Mouse (Mus musculus) cerebellum, postnatal 14 days (tissue): ENCODE measurements at regions not wholly inside any gene's neighbourhood (a gene's known extent, or its start where the extent isn't known, plus 50 kb on each side); places are given as distances from the start of the nearest gene placed in this dataset.
A peak's percentile ranks its signal among the peaks of the same experiment; 100 is the strongest.

Source experiments
- DNase-seq, 2 experiments: peaks; one replicate each; pipeline ENCODE4 v3.0.0; 2021; ENCODE audit warnings: mixed read lengths in 2 of 2

- DNase-seq, result no peak
Observed at GRCm38 (mm10) chr3:56302346-56303185, 119.1 kb upstream of the Nbea start.

DNA sequence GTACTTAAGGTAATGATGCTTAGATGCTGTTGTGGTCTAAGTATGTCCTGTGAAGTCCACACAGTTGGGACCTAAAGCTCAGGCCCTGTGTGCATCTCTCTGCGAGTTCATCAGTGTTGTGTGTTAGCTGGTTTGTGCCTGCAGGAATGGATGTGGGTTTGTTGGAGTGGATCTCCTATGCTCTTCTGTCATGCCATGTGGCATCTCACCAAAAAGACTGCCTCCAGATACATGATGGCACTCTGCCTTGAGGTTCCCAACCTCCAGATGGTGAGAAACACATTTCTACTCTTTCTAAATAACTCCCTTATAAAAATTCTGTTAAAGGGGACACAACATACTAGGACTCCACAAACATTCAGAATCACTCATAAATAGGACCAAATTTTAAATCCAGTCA lies 117.3 kb upstream of the Nbea start:
- DNase-seq, result peak; percentile 83 to 88

GRCm38 (mm10) chr3:56295578-56295977 lies 112.1 kb upstream of the Nbea start:
- DNase-seq, result peak in 1 of 2 experiments; percentile 8

DNA sequence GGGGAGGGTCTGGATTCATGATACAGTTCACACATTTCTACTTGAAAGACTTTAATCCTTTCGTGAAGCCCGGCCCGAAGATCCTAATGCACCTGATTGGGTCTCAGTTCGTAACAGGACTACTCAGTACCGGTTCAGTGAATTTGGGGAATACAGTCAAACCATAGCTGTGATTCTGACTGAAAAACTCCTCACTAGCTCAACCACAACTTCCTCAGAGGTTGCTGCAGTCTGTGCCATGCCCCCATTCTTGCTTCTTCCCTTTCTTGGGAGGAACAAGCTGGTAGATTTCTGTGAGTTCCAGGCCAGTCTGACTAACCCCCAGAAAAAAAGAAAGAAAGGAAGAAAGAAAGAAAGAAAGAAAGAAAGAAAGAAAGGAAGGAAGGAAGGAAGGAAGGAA lies 98.0 kb upstream of the Nbea start:
- DNase-seq, result no peak

DNA sequence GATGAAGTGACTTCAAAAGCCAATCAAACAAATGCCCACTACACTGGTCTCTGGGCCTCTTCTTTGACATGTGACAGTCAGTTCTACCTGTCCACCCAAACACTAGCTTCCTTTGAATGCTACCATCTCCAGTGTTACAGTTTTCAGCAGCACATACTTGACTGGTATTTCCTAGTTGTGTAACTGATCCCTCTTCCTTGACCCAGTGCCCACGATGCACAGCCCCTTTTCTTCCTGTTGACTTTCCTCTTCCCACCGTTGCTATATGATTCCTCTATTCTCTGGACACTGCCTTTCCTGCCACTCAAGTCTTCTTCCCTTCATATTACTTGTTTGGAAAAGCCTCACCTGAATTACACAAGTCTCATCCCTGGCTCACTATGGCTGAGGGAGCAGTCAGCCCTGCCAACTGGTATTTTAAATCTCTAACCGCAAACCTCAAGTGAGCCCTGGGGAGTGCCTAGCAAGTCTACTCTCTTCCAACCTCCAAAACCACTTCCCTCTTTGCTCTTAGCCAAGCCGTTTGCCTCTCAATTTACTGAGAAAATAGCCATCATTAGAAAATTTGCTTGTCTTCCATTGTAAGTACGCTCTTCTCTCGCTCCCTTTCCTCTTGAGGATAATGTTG lies 96.9 kb upstream of the Nbea start:
- no peak for DNase-seq

GRCm38 (mm10) chr3:56272587-56272986 lies 89.1 kb upstream of the Nbea start:
- DNase-seq, result no peak

- DNase-seq, result no peak
Observed at GRCm38 (mm10) chr3:56270241-56270830, 86.8 kb upstream of the Nbea start.

- DNase-seq, result no peak
Observed at GRCm38 (mm10) chr3:56261800-56262561, 78.5 kb upstream of the Nbea start.

- no peak for DNase-seq
Observed at GRCm38 (mm10) chr3:56256271-56256670, 72.8 kb upstream of the Nbea start.

DNA sequence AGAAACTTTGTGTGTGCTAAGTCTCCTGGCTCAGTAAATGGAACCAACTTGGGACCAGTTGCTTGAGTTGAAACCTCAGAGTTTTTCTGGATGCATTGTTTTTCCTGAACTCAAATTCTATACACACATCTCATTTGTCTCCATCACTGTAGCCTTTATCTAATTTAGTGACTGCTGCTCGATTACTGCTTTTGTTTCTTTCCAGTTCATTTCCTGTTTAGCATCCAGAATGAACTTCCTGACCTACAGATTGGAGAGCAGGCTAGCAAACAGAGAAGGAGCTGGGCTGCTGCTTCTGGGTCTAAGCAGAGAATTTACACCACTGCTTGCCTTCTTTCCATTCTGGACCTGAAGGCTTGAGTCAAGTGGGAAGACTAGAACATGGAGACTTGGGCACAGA lies 60.9 kb upstream of the Nbea start:
- DNase-seq, result no peak

DNA sequence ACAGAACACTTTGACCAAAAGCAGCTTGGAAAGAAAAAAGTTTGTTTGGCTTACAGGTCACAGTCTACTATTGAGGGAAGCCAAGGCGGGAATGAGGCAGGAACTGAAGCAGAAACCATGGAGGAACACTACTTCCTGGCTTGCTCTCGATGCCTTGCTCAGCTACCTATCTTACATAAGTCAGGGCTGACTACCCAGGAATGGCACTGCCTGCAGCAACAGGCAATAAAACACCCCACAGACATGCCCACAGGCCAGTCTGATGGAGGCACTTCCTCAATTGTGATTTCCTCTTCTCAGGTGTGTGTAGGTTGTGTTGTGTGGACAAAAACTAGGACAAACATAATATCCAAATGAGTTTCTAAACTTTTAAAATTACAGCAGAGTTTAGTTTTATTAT lies 54.7 kb upstream of the Nbea start:
- DNase-seq, result no peak

GRCm38 (mm10) chr3:56236163-56236562 lies 52.7 kb upstream of the Nbea start:
- no peak for DNase-seq
